Mouse (Mus musculus) ovary, adult 10 weeks (tissue): ENCODE results near the gene Plin3. TPM values are rescaled to one million over a fixed set of nuclear protein-coding genes. Genes with fewer than 3 reads are reported as not detected.

Experiments
- polyA plus RNA-seq: library from polyadenylated mRNA; stranded (reverse); fragments of 350-450 nt; fragmentation: Illumina TruSeq; extraction: RNeasy Lipid Tissue Mini Kit (QIAGEN cat#74804); gene quantifications from one replicate; pipeline ENCODE4 v1.2.3, GENCODE M21; 2014

Plin3 gene
- 22.7 TPM for polyA plus RNA-seq

GRCm38 (mm10) chr17:56292531-56293222 lies at the start of gene Plin3:
Gene Plin3, minus strand, starts transcription at chr17:56292873.

DNA sequence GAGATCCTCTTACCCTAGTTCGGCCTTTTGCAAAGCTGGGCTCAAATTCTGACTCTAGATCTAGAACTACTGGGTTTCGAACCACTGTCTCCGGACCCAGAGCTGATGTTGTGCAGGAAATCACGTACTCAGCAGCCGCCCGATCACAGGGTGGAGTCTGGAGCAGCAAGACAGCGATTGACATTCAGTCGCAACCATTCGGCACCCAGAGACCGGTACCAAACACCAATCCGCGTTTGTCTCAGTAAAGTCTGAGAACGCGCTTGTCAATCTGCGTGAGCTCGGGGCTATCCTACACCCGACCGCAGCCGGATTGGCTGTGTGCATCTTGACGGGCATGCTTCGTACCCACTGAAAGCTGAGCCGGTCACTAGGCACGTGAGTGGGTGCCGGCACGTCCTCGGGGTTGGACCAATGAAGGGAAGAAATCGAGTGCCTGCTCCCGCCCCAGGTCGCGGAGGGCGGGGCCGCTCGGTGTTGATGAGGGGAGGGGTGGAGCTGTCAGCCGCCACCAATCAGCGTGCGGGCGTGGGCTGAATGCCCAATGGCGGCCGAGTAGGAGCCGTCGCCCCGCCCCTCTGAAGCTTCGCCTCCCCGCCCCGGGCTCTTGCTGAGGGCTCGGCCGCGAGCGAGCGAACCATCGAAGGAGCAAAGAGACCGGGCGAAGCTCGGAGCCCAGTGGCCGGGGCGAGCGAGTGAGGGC lies 32.9 kb upstream of the Plin3 start, which contains the start of gene Kdm4b:
Gene Kdm4b, plus strand, starts transcription at position 613 of the 703 bp plus-strand sequence.

DNA sequence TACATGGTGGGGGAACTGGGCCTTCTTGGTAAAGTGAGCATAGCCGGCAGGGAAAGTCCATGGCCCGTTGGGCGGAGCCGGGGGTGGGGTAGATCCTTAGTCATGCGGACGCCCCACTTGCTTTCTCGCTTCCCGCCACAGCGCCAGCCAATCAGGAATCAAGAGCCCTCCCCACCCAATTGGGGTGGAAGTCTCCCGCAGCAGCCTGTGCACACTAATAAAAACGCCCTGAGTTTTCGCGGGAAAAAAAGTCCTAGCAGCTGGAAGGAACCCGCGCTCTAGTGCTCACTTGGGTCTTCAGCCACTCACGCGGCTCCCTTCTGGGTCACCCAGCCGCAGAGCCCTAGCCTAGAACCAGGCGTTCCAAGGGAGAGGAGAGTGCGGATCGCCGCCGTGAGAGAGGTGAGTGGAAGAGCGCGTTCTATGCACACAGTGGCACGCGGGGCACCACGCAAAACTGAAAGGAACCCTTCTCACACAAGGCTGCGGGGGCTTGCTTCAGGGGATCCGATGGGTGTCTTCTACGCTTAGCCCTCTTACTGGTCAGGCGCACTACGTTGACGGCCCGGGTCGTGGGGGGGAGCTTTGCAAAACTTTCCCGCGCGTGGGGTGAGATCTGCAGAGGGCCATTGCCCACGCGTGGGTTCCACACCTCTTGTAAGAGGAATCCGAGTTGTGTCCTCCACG lies 10.6 kb upstream of the Plin3 start, which contains the start of gene Uhrf1:
Gene Uhrf1, plus strand, starts transcription at position 162 of the 687 bp plus-strand sequence.

GRCm38 (mm10) chr17:56300186-56300585 lies 7.5 kb upstream of the Plin3 start, which contains the start of gene Arrdc5:
Gene Arrdc5, minus strand, starts transcription at chr17:56300286.

GRCm38 (mm10) chr17:56276643-56277566 lies 15.8 kb downstream of the Plin3 start, which contains the start of gene Ticam1:
Gene Ticam1, minus strand, starts transcription at chr17:56276786.

GRCm38 (mm10) chr17:56256239-56256881 lies 36.3 kb downstream of the Plin3 start, which contains the start of gene Fem1a:
Gene Fem1a, plus strand, starts transcription at chr17:56256810.

Other genes starting within 250 kb of the Plin3 start
- gene Ubxn6, start 217.8 kb downstream of the Plin3 start, polyA plus RNA-seq: 17.7 TPM
- gene Hdgfl2, start 213.2 kb downstream of the Plin3 start, polyA plus RNA-seq: 2.6 TPM
- gene Plin4, start 183.1 kb downstream of the Plin3 start, polyA plus RNA-seq: 2.3 TPM
- gene Plin5, start 175.3 kb downstream of the Plin3 start, polyA plus RNA-seq: 0.46 TPM
- not detected for gene Lrg1, start 170.9 kb downstream of the Plin3 start, polyA plus RNA-seq
- not detected for gene Sema6b, start 152.5 kb downstream of the Plin3 start, polyA plus RNA-seq
- gene Tnfaip8l1, start 130.4 kb downstream of the Plin3 start, polyA plus RNA-seq: 0.88 TPM
- gene Mydgf, start 109.0 kb downstream of the Plin3 start, polyA plus RNA-seq: 14.9 TPM
- gene Dpp9, start 74.0 kb downstream of the Plin3 start, polyA plus RNA-seq: not detected
- gene Fem1a, start 36.1 kb downstream of the Plin3 start, polyA plus RNA-seq: 2.5 TPM
- gene Ticam1, start 16.1 kb downstream of the Plin3 start, polyA plus RNA-seq: 0.20 TPM
- not detected for gene Arrdc5, start 7.4 kb upstream of the Plin3 start, polyA plus RNA-seq
- 26.4 TPM for gene Uhrf1, start 10.4 kb upstream of the Plin3 start, polyA plus RNA-seq
- 1.2 TPM for gene Kdm4b, start 33.2 kb upstream of the Plin3 start, polyA plus RNA-seq
- 1.1 TPM for gene Ptprs, start 183.6 kb upstream of the Plin3 start, polyA plus RNA-seq
- not detected for gene Znrf4, start 219.6 kb upstream of the Plin3 start, polyA plus RNA-seq